Mouse (Mus musculus): Measurements from ENCODE around the gene Kdm5d.

Gene Kdm5d

GRCm38 (mm10) chrY:897393-898227 is at the start of gene Kdm5d:
Gene Kdm5d (plus strand): TSS chrY:897788.
- DNase-seq (ENCODE audit: low spot score in 2 of 2): peak in 1 of 2 experiments; percentile 24

DNA sequence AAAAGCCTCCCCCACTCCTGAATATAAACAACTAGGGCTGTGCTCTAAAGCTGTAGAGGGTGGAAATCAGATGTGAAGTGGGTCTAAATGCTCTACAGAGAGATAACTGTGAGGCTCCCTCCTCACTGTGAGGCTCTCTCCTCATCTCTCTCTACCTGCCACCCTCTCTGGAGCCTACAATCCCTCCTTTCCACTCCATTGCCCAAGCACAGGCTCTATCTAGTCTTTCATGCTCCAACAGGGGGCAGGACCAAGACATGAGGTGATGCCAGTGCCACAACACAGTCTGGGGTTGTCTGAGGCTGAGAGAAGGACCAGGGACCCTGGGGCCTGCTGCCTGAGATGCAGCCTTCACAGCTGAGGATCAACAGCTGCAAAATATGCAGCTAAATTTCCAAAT is 25.2 kb upstream of the Kdm5d start:
- no peak for DNase-seq (ENCODE audit: low spot score in 2 of 2)

GRCm38 (mm10) chrY:872855-873549 is 24.6 kb upstream of the Kdm5d start:
- no peak for DNase-seq (ENCODE audit: low spot score in 2 of 2)

All from urinary bladder, postnatal 4 days (tissue).